9 mouse cellular contexts compared by ENCODE assay signal in the genomic region with DNA sequence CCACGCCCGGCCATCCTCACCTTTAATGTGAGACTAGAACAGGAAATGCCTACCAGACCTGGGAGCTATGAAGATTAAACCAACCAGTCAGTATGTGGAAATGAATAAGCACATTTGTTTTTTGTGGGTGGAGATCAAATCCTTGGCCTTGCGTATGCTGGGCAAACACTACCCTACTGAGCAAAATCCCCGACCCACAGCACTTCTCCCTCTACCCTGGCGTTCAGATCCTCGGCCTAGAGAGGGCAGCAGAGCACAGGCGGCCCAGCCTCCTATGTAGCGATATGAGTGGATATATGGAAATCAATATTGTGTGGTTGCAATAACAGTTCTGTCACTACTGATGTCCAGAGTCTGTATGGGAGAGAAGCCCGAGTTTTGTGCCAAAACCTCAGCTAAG. TPM values are rescaled to one million over a fixed set of nuclear protein-coding genes. Genes with fewer than 3 reads are reported as not detected.
DNase-seq lines count a peak whose midpoint lies in the region; ATAC-seq and TF ChIP-seq lines count a peak whose summit lies in the region.
"Had no signal": no experiment of that assay in that cellular context is flagged by ENCODE, and none has a peak within 500 bp of the region (broad histone marks: within the 10 kb centered on the region; RNA-seq: fewer than 3 reads in every experiment).

No protein-coding gene starts in this region.

- H3K4me1 ChIP-seq in kidney, adult 2 months (ENCODE audit: control insufficient read depth, insufficient read depth, low read length), result peaks cover 4% of the 10 kb centered on the region; the same call in 1 of the 2 replicates
- 0 out of 2 replicates have a peak, but pooled peaks cover 5% of the 10 kb centered on the region for H3K4me1 ChIP-seq in kidney, embryonic 15.5 days
- H3K4me1 ChIP-seq in MEL (ENCODE audit: control insufficient read depth in 1 of 2, insufficient read depth in 2 of 2, low read length in 2 of 2), result no peaks in the 10 kb centered on the region
- H3K4me1 ChIP-seq in embryonic facial prominence, embryonic 10.5 days, result peaks cover 24% of the 10 kb centered on the region
- peaks cover 3% of the 10 kb centered on the region; the same call in 1 of the 2 replicates for H3K4me1 ChIP-seq in forebrain, embryonic 12.5 days

- no peak for ATAC-seq in kidney, embryonic 15.5 days (replicated peaks; ENCODE audit: low FRiP score)
- peak; percentile 67 for ATAC-seq in monocyte, adult 5-6 weeks (replicated peaks; ENCODE audit: insufficient number of reproducible peaks, low FRiP score, low TSS enrichment, poor library complexity, severe bottlenecking)
- ATAC-seq in forebrain, embryonic 12.5 days (ENCODE audit: low FRiP score), result no peak

- H3K4me3 ChIP-seq in kidney, adult 2 months (ENCODE audit: insufficient read depth, low read depth, low read length), result no peak overlapping the region
- no peak overlapping the region for H3K4me3 ChIP-seq in kidney, embryonic 15.5 days (replicated peaks)
- no peak overlapping the region for H3K4me3 ChIP-seq in MEL (ENCODE audit: control insufficient read depth in 1 of 2, insufficient read depth in 1 of 2, low read depth in 2 of 2, low read length in 2 of 2)
- H3K4me3 ChIP-seq in embryonic facial prominence, embryonic 10.5 days, result no peak overlapping the region
- H3K4me3 ChIP-seq in forebrain, embryonic 12.5 days (replicated peaks), result no peak overlapping the region
- H3K4me3 ChIP-seq: embryonic facial prominence, embryonic 15.5 days had no signal

- H3K9me3 ChIP-seq in kidney, embryonic 15.5 days (replicated peaks), result no peaks in the 10 kb centered on the region
- H3K9me3 ChIP-seq in MEL (replicated peaks; ENCODE audit: insufficient read depth, low read length), result no peaks in the 10 kb centered on the region
- H3K9me3 ChIP-seq in embryonic facial prominence, embryonic 10.5 days, result no peaks in the 10 kb centered on the region
- no peaks in the 10 kb centered on the region for H3K9me3 ChIP-seq in forebrain, embryonic 12.5 days
- H3K9me3 ChIP-seq: embryonic facial prominence, embryonic 15.5 days had no signal

- H3K36me3 ChIP-seq in kidney, adult 2 months (ENCODE audit: control insufficient read depth, insufficient read depth, low read length), result no peaks in the 10 kb centered on the region
- peaks cover 57% of the 10 kb centered on the region for H3K36me3 ChIP-seq in kidney, embryonic 15.5 days
- peaks cover 0 to 15% of the 10 kb centered on the region in 2 experiments; a peak in 1 of 4 replicates for H3K36me3 ChIP-seq in MEL (ENCODE audit: control insufficient read depth in 1 of 2, insufficient read depth in 2 of 2, low read length in 2 of 2)
- peaks cover 74% of the 10 kb centered on the region for H3K36me3 ChIP-seq in embryonic facial prominence, embryonic 10.5 days (replicated peaks)
- H3K36me3 ChIP-seq in forebrain, embryonic 12.5 days (replicated peaks), result peaks cover 45% of the 10 kb centered on the region

- TF ChIP-seq CTCF in kidney, adult 2 months (conservative IDR thresholded peaks at IDR 0.05; ENCODE audit: insufficient read depth, insufficient read length, low read depth, low read length), result peak; percentile 79
- peak; percentile 7 to 55 (median 55); a peak in 4 of 6 replicates for TF ChIP-seq CTCF in MEL (IDR thresholded peaks at IDR 0.05 in 2 of 3, conservative IDR thresholded peaks at IDR 0.05 in 1 of 3; ENCODE audit: control insufficient read depth in 1 of 3, insufficient read depth in 1 of 3, low read depth in 2 of 3, low read length in 3 of 3, poor library complexity in 1 of 3, severe bottlenecking in 1 of 3)

- no peak overlapping the region for H3K4me2 ChIP-seq in kidney, embryonic 15.5 days
- no peak overlapping the region for H3K4me2 ChIP-seq in forebrain, embryonic 12.5 days
- H3K4me2 ChIP-seq: embryonic facial prominence, embryonic 15.5 days had no signal

- TF ChIP-seq EP300 in MEL (IDR thresholded peaks at IDR 0.05; ENCODE audit: low read depth in 1 of 2, low read length in 2 of 2), result no peak

- no peak overlapping the region for H3K27ac ChIP-seq in kidney, adult 2 months (ENCODE audit: insufficient read depth, low read depth, low read length)
- no peak overlapping the region for H3K27ac ChIP-seq in kidney, embryonic 15.5 days
- no peak overlapping the region for H3K27ac ChIP-seq in MEL (ENCODE audit: control insufficient read depth, low read depth, low read length)
- no peak overlapping the region for H3K27ac ChIP-seq in embryonic facial prominence, embryonic 10.5 days (replicated peaks)
- H3K27ac ChIP-seq in forebrain, embryonic 12.5 days, result no peak overlapping the region
- H3K27ac ChIP-seq: embryonic facial prominence, embryonic 15.5 days had no signal

- peaks cover 19% of the 10 kb centered on the region; the same call in 1 of the 2 replicates for H3K79me2 ChIP-seq in MEL (ENCODE audit: control insufficient read depth, insufficient read depth, low read length, poor library complexity)

- peak; percentile 48 for TF ChIP-seq RAD21 in MEL (IDR thresholded peaks at IDR 0.05; ENCODE audit: low read depth, low read length)

- no peak overlapping the region for H3K9ac ChIP-seq in kidney, embryonic 15.5 days
- H3K9ac ChIP-seq in MEL (ENCODE audit: control insufficient read depth, low read depth, low read length, poor library complexity, severe bottlenecking), result no peak overlapping the region
- H3K9ac ChIP-seq in forebrain, embryonic 12.5 days, result no peak overlapping the region
- H3K9ac ChIP-seq: embryonic facial prominence, embryonic 15.5 days had no signal

- WGBS in kidney, adult 2 months, result 71% methylated on average over 9 of the region's 9 CpGs
- WGBS in kidney, embryonic 15.5 days, result 90% methylated on average over 9 of the region's 9 CpGs
- WGBS in embryonic facial prominence, embryonic 10.5 days, result 90% methylated on average over 9 of the region's 9 CpGs
- WGBS in forebrain, embryonic 12.5 days, result 89% methylated on average over 9 of the region's 9 CpGs

- TF ChIP-seq POLR2A in kidney, adult 2 months (IDR thresholded peaks at IDR 0.05; ENCODE audit: low read depth, low read length), result no peak
- no peak for TF ChIP-seq POLR2A in MEL (IDR thresholded peaks at IDR 0.05; ENCODE audit: control insufficient read depth in 1 of 2, insufficient read depth in 1 of 2, low read depth in 1 of 2, low read length in 2 of 2, poor library complexity in 1 of 2)

- H3K27me3 ChIP-seq in kidney, adult 2 months (replicated peaks; ENCODE audit: control insufficient read depth, insufficient read depth, low read length), result no peaks in the 10 kb centered on the region
- H3K27me3 ChIP-seq in kidney, embryonic 15.5 days, result no peaks in the 10 kb centered on the region
- H3K27me3 ChIP-seq in MEL (ENCODE audit: control insufficient read depth in 1 of 2, insufficient read depth in 2 of 2, low read length in 2 of 2), result no peaks in the 10 kb centered on the region
- no peaks in the 10 kb centered on the region for H3K27me3 ChIP-seq in embryonic facial prominence, embryonic 10.5 days (replicated peaks; ENCODE audit: low read depth, poor library complexity, severe bottlenecking)
- no peaks in the 10 kb centered on the region for H3K27me3 ChIP-seq in forebrain, embryonic 12.5 days
- H3K27me3 ChIP-seq: embryonic facial prominence, embryonic 15.5 days had no signal

- DNase-seq in kidney, adult 2 months, result peak; percentile 52
- DNase-seq in MEL (ENCODE audit: low read depth, low spot score), result peak; percentile 30
- DNase-seq in induced T-regulatory cell, adult 2 months (ENCODE audit: low read depth), result peak; percentile 74
- no peak for DNase-seq in embryonic facial prominence, embryonic 10.5 days (ENCODE audit: low spot score)
- DNase-seq in yolk sac, embryonic 10.5 days (ENCODE audit: low spot score), result no peak

TF ChIP-seq in MEL, 35 proteins besides CTCF, POLR2A, EP300 and RAD21:
- TF ChIP-seq ZC3H11A (IDR thresholded peaks at IDR 0.05; ENCODE audit: low read depth, low read length) (0 out of 2 replicates have a peak, but pooled peaks have one; percentile 28), ELF1 (IDR thresholded peaks at IDR 0.05; ENCODE audit: low read depth, low read length) (no peak), GABPA (IDR thresholded peaks at IDR 0.05; ENCODE audit: low read depth, low read length) (no peak), SMC3 (IDR thresholded peaks at IDR 0.05; ENCODE audit: low read depth, low read length) (peak; percentile 45), CHD2 (IDR thresholded peaks at IDR 0.05; ENCODE audit: low read length) (no peak)
TF ChIP-seq in MEL: peak in this region for 2.

RNA-seq across cellular contexts. Expression of gene Pnma1, which starts 14.8 kb away (rescaled TPM):
- 0.05 TPM in 1 of 2 replicates, not detected in the other for polyA plus RNA-seq in kidney, adult 2 months (2012; rRNA removed)
- 1.00 and 1.0 TPM in 2 replicates for polyA plus RNA-seq in kidney, embryonic 15.5 days (2015; fragmentation: Nextera tagmentation; extraction: Ambion mirVana)
- total RNA-seq in MEL (2012; rRNA removed), result 0.10 and 0.31 TPM in 2 replicates
- polyA plus RNA-seq in MEL (2012; ENCODE audit: insufficient read depth in 1 of 2, insufficient read length in 2 of 2, low read depth in 1 of 2, low replicate concordance in 2 of 2, missing spikeins in 1 of 2), result under 1 TPM in 1 of 2 experiments, not detected in 1; 0.46 TPM
- 0.78 to 3.5 TPM in 2 of 3 replicates, not detected in the other for total RNA-seq in monocyte, adult 5-6 weeks (2017)
- 1.3 and 1.6 TPM in 2 replicates for polyA plus RNA-seq in embryonic facial prominence, embryonic 10.5 days (2016; fragmentation: Nextera tagmentation; extraction: Ambion mirVana)
- polyA plus RNA-seq in forebrain, embryonic 12.5 days (2016; fragmentation: Nextera tagmentation; extraction: Ambion mirVana), result 2.8 and 3.4 TPM in 2 replicates

RNA-seq across cellular contexts. Expression of gene Dnal1, which starts 49.0 kb away (rescaled TPM):
- polyA plus RNA-seq in kidney, adult 2 months (2012; rRNA removed), result 5.0 and 6.3 TPM in 2 replicates
- polyA plus RNA-seq in kidney, embryonic 15.5 days (2015; fragmentation: Nextera tagmentation; extraction: Ambion mirVana), result 5.3 and 6.5 TPM in 2 replicates
- 0.98 and 1.3 TPM in 2 replicates for total RNA-seq in MEL (2012; rRNA removed)
- 1 to 10 TPM in 1 of 2 experiments, not detected in 1; 1.7 TPM for polyA plus RNA-seq in MEL (2012; ENCODE audit: insufficient read depth in 1 of 2, insufficient read length in 2 of 2, low read depth in 1 of 2, low replicate concordance in 2 of 2, missing spikeins in 1 of 2)
- 0.19 to 0.32 TPM in 2 of 3 replicates, not detected in the other for total RNA-seq in monocyte, adult 5-6 weeks (2017)
- polyA plus RNA-seq in embryonic facial prominence, embryonic 10.5 days (2016; fragmentation: Nextera tagmentation; extraction: Ambion mirVana), result 4.1 and 6.7 TPM in 2 replicates
- 6.8 and 7.8 TPM in 2 replicates for polyA plus RNA-seq in forebrain, embryonic 12.5 days (2016; fragmentation: Nextera tagmentation; extraction: Ambion mirVana)

RNA-seq across cellular contexts. Expression of gene Elmsan1, which starts 55.5 kb away (rescaled TPM):
- 6.7 and 7.4 TPM in 2 replicates for polyA plus RNA-seq in kidney, adult 2 months (2012; rRNA removed)
- 8.7 and 10.8 TPM in 2 replicates for polyA plus RNA-seq in kidney, embryonic 15.5 days (2015; fragmentation: Nextera tagmentation; extraction: Ambion mirVana)
- 7.7 TPM in 2 replicates for total RNA-seq in MEL (2012; rRNA removed)
- 10 to 100 TPM in 1 of 2 experiments, not detected in 1; 25.3 TPM for polyA plus RNA-seq in MEL (2012; ENCODE audit: insufficient read depth in 1 of 2, insufficient read length in 2 of 2, low read depth in 1 of 2, low replicate concordance in 2 of 2, missing spikeins in 1 of 2)
- total RNA-seq in monocyte, adult 5-6 weeks (2017), result 21.6 to 42.4 TPM (median 28.2 TPM) in 3 replicates
- polyA plus RNA-seq in embryonic facial prominence, embryonic 10.5 days (2016; fragmentation: Nextera tagmentation; extraction: Ambion mirVana), result 7.3 and 8.2 TPM in 2 replicates
- polyA plus RNA-seq in forebrain, embryonic 12.5 days (2016; fragmentation: Nextera tagmentation; extraction: Ambion mirVana), result 6.8 and 7.8 TPM in 2 replicates

Comparison
In these comparisons a context has a peak if more than half of its experiments do, and no peak if none do; other contexts are left out.
1. DNase-seq: peak in kidney, adult 2 months (single experiment), MEL (single experiment) and induced T-regulatory cell, adult 2 months (single experiment); none in embryonic facial prominence, embryonic 10.5 days (single experiment) and yolk sac, embryonic 10.5 days (single experiment).